Mouse (Mus musculus) CD8-positive naive resting alpha-beta T cell, adult 2 months (primary cell): ENCODE measurements around the gene Zfp750.
A peak's percentile ranks its signal among the peaks of the same experiment; 100 is the strongest.

Experiments
- DNase-seq, 2 experiments: peaks; one replicate each; pipeline ENCODE4 v3.0.0; 2022; ENCODE audit warnings: low read depth in 2 of 2, low spot score in 2 of 2

Zfp750 gene

GRCm38 (mm10) chr11:121519131-121519530, at the start of gene Zfp750:
Gene Zfp750 (minus strand): TSS chr11:121519333.
- DNase-seq: no peak

GRCm38 (mm10) chr11:121564265-121564664, 45.1 kb upstream of the Zfp750 start:
- no peak for DNase-seq

- no peak for DNase-seq
These were observed 44.2 kb upstream of the Zfp750 start for GRCm38 (mm10) chr11:121563312-121563711.

GRCm38 (mm10) chr11:121560294-121560663, 41.1 kb upstream of the Zfp750 start:
- peak in 1 of 2 experiments; percentile 27 for DNase-seq

- DNase-seq: peak; percentile 51 to 64
These were observed 40.6 kb upstream of the Zfp750 start for GRCm38 (mm10) chr11:121559527-121560293.

- no peak for DNase-seq
These were observed 39.4 kb upstream of the Zfp750 start for GRCm38 (mm10) chr11:121558522-121558921.

- no peak for DNase-seq
These were observed 38.8 kb upstream of the Zfp750 start for GRCm38 (mm10) chr11:121557946-121558345.

GRCm38 (mm10) chr11:121556727-121557126, 37.6 kb upstream of the Zfp750 start:
- no peak for DNase-seq

GRCm38 (mm10) chr11:121553458-121553857, 34.3 kb upstream of the Zfp750 start:
- no peak for DNase-seq

- no peak for DNase-seq
These were observed 33.8 kb upstream of the Zfp750 start for GRCm38 (mm10) chr11:121552846-121553457.

GRCm38 (mm10) chr11:121552167-121552566, 33.0 kb upstream of the Zfp750 start:
- DNase-seq: no peak

- no peak for DNase-seq
These were observed 32.2 kb upstream of the Zfp750 start for GRCm38 (mm10) chr11:121551206-121551799.

- no peak for DNase-seq
These were observed 30.9 kb upstream of the Zfp750 start for GRCm38 (mm10) chr11:121549843-121550647.

- no peak for DNase-seq
These were observed 30.1 kb upstream of the Zfp750 start for GRCm38 (mm10) chr11:121548996-121549842.

- DNase-seq: no peak
These were observed 28.8 kb upstream of the Zfp750 start for GRCm38 (mm10) chr11:121547925-121548324.

- DNase-seq: no peak
These were observed 28.1 kb upstream of the Zfp750 start for GRCm38 (mm10) chr11:121547234-121547633.

- no peak for DNase-seq
These were observed 26.4 kb upstream of the Zfp750 start for GRCm38 (mm10) chr11:121545398-121546034.

GRCm38 (mm10) chr11:121544755-121545397, 25.7 kb upstream of the Zfp750 start:
- no peak for DNase-seq

GRCm38 (mm10) chr11:121543922-121544321, 24.8 kb upstream of the Zfp750 start:
- DNase-seq: no peak
